Mouse (Mus musculus) lung, postnatal 0 days (tissue): ENCODE results near the gene Lyzl6.

Experiments
- CTCF ChIP-seq: IDR thresholded peaks from 2 replicates; pipeline ENCODE4 v1.5.1; 2016; ENCODE audit warnings: antibody characterized with exemption, mild to moderate bottlenecking
- EP300 ChIP-seq: IDR thresholded peaks from 2 replicates; pipeline ENCODE4 v1.6.1; 2016; ENCODE audit warnings: antibody characterized with exemption, mild to moderate bottlenecking, control low read depth

DNA sequence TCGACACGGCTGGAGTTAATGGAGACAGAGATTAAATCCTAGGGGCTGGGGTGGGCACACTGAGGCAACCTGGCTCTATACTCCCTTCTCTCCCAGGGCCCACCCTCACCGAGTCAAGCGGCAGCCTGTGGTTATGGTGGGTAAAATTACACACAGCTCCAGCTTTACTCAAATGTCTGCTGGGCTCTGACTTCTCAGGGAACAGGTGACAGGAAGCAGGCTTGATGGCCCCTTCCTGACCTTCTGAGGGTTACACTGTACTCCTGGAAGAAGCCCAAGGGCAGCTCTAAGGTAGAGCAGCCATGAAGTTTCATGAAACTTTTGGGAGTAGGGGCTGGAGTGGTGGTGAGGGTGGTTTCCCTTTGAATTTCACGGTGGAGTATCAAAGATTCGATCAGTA lies 48.0 kb upstream of the Lyzl6 start:
- TF ChIP-seq CTCF, result no peak
- no peak for TF ChIP-seq EP300
